In the genomic region with DNA sequence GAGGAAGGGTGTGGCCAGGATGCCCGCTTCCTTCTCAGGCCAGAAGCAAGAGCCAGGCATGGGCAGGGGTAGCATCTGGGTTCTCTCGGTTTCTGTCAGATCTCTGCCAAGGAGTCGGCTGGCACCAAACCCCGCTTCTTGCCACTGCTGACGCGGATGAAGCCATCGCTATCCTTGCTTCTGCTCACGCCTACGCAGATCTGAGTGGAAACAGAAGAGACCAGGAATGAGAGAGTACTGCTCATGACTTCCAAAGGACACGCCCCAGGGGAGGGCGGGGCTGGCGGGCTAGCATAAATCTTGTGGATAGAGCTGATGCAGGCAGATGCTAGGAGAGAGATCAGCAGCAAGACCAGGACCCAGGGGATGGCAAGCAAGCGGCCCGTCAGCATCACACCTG, we compare ENCODE assay signal across 16 mouse cellular contexts. TPM values are rescaled to one million over a fixed set of nuclear protein-coding genes. Genes with fewer than 3 reads are reported as not detected.
DNase-seq lines count a peak whose midpoint lies in the region; ATAC-seq and TF ChIP-seq lines count a peak whose summit lies in the region.
"Had no signal": no experiment of that assay in that cellular context is flagged by ENCODE, and none has a peak within 500 bp of the region (broad histone marks: within the 10 kb centered on the region; RNA-seq: fewer than 3 reads in every experiment).

No protein-coding gene starts in this region.

- TF ChIP-seq POLR2A in MEL (IDR thresholded peaks at IDR 0.05; ENCODE audit: control insufficient read depth in 1 of 2, insufficient read depth in 1 of 2, low read depth in 1 of 2, low read length in 2 of 2, poor library complexity in 1 of 2): no peak
- no peak for TF ChIP-seq POLR2A in brain, embryonic 14.5 days (IDR thresholded peaks at IDR 0.05; ENCODE audit: borderline replicate concordance, extremely low read depth, insufficient read depth, insufficient read length, poor library complexity, severe bottlenecking)

- peak; percentile 74 to 83 for DNase-seq in left cerebral cortex, adult 18-20 months (ENCODE audit: low spot score in 2 of 2)
- DNase-seq in left cerebral cortex, adult 11 months (ENCODE audit: low spot score): no peak
- DNase-seq in MEL (ENCODE audit: low read depth, low spot score): peak; percentile 30
- peak; percentile 19 for DNase-seq in brain, embryonic 14.5 days (ENCODE audit: low read depth)
- DNase-seq in right cerebral cortex, postnatal 14 days: peak; percentile 59
- DNase-seq in liver, embryonic 11.5 days (ENCODE audit: low spot score): no peak
- no peak for DNase-seq in layer of hippocampus, adult 9-10 months (ENCODE audit: low spot score)
- DNase-seq: gastrocnemius, adult 2 months; thymus, postnatal 4 days had no signal

- H3K79me2 ChIP-seq in MEL (ENCODE audit: control insufficient read depth, insufficient read depth, low read length, poor library complexity): no peaks in the 10 kb centered on the region

- no peak overlapping the region for H3K4me3 ChIP-seq in MEL (ENCODE audit: control insufficient read depth in 1 of 2, insufficient read depth in 1 of 2, low read depth in 2 of 2, low read length in 2 of 2)
- H3K4me3 ChIP-seq in liver, embryonic 11.5 days (ENCODE audit: low read depth, low read length): no peak overlapping the region
- H3K4me3 ChIP-seq: forebrain, embryonic 10.5 days; gastrocnemius, adult 2 months; liver, embryonic 12.5 days had no signal

- WGBS in liver, embryonic 11.5 days: 58% methylated on average over 14 of the region's 14 CpGs

- no peak overlapping the region for H3K27ac ChIP-seq in MEL (ENCODE audit: control insufficient read depth, low read depth, low read length)
- H3K27ac ChIP-seq in liver, embryonic 11.5 days (ENCODE audit: low read depth, low read length): no peak overlapping the region
- H3K27ac ChIP-seq: forebrain, embryonic 10.5 days; gastrocnemius, adult 2 months; kidney, postnatal 0 days; liver, embryonic 12.5 days had no signal

- no peak for TF ChIP-seq EP300 in MEL (IDR thresholded peaks at IDR 0.05; ENCODE audit: low read depth in 1 of 2, low read length in 2 of 2)

- H3K4me2 ChIP-seq in liver, embryonic 11.5 days: no peak overlapping the region
- H3K4me2 ChIP-seq: liver, embryonic 12.5 days had no signal

- H3K27me3 ChIP-seq in MEL (ENCODE audit: control insufficient read depth in 1 of 2, insufficient read depth in 2 of 2, low read length in 2 of 2): no peaks in the 10 kb centered on the region
- peaks cover 34% of the 10 kb centered on the region for H3K27me3 ChIP-seq in liver, embryonic 11.5 days (replicated peaks; ENCODE audit: control insufficient read depth, insufficient read depth, low read length)

- H3K9ac ChIP-seq in MEL (ENCODE audit: control insufficient read depth, low read depth, low read length, poor library complexity, severe bottlenecking): no peak overlapping the region
- H3K9ac ChIP-seq in liver, embryonic 11.5 days (ENCODE audit: low read depth, low read length): no peak overlapping the region
- H3K9ac ChIP-seq: liver, embryonic 12.5 days had no signal

- no peak for TF ChIP-seq CTCF in MEL (IDR thresholded peaks at IDR 0.05 in 2 of 3, conservative IDR thresholded peaks at IDR 0.05 in 1 of 3; ENCODE audit: control insufficient read depth in 1 of 3, insufficient read depth in 1 of 3, low read depth in 2 of 3, low read length in 3 of 3, poor library complexity in 1 of 3, severe bottlenecking in 1 of 3)
- TF ChIP-seq CTCF in brain, embryonic 14.5 days (IDR thresholded peaks at IDR 0.05; ENCODE audit: borderline replicate concordance, extremely low read depth, insufficient read depth, insufficient read length): no peak

- H3K4me1 ChIP-seq in MEL (ENCODE audit: control insufficient read depth in 1 of 2, insufficient read depth in 2 of 2, low read length in 2 of 2): peaks cover 0 to 11% of the 10 kb centered on the region in 2 experiments; a peak in 1 of 4 replicates
- H3K4me1 ChIP-seq in liver, embryonic 11.5 days (replicated peaks; ENCODE audit: control insufficient read depth, insufficient read depth, low read length): peaks cover 6% of the 10 kb centered on the region

- H3K9me3 ChIP-seq in MEL (replicated peaks; ENCODE audit: insufficient read depth, low read length): no peaks in the 10 kb centered on the region
- H3K9me3 ChIP-seq in liver, embryonic 11.5 days (ENCODE audit: control insufficient read depth, low read length): no peaks in the 10 kb centered on the region
- H3K9me3 ChIP-seq: forebrain, embryonic 10.5 days; liver, embryonic 12.5 days had no signal

- H3K36me3 ChIP-seq in MEL (ENCODE audit: control insufficient read depth in 1 of 2, insufficient read depth in 2 of 2, low read length in 2 of 2): no peaks in the 10 kb centered on the region
- H3K36me3 ChIP-seq in liver, embryonic 11.5 days (ENCODE audit: control insufficient read depth, insufficient read depth, low read length): no peaks in the 10 kb centered on the region
- H3K36me3 ChIP-seq: forebrain, embryonic 10.5 days; liver, embryonic 12.5 days had no signal

- ATAC-seq in liver, embryonic 11.5 days (replicated peaks; ENCODE audit: low FRiP score): no peak
- ATAC-seq: activated CD4-positive, CD25-positive, alpha-beta regulatory T cell, adult 4 months; inflammation-experienced regulatory T-cells, adult 6 months; liver, embryonic 12.5 days had no signal

- TF ChIP-seq RAD21 in MEL (IDR thresholded peaks at IDR 0.05; ENCODE audit: low read depth, low read length): no peak

TF ChIP-seq in MEL, 35 proteins besides CTCF, POLR2A, EP300 and RAD21:
- TF ChIP-seq KAT2A (conservative IDR thresholded peaks at IDR 0.05; ENCODE audit: low read depth, low read length): no peak
- TF ChIP-seq TCF12 (IDR thresholded peaks at IDR 0.05; ENCODE audit: low read depth, low read length): no peak
- TF ChIP-seq POLR2AphosphoS2 (IDR thresholded peaks at IDR 0.05; ENCODE audit: low read length): no peak
- TF ChIP-seq HCFC1 (IDR thresholded peaks at IDR 0.05; ENCODE audit: low read depth, low read length): no peak
- TF ChIP-seq MYC (IDR thresholded peaks at IDR 0.05; ENCODE audit: low read depth, low read length): no peak
- no peak for TF ChIP-seq NELFE (IDR thresholded peaks at IDR 0.05; ENCODE audit: low read depth, low read length)
- no peak for TF ChIP-seq BHLHE40 (IDR thresholded peaks at IDR 0.05; ENCODE audit: borderline replicate concordance, low read depth, low read length)
TF ChIP-seq in MEL: peak in this region for 0.

RNA-seq across cellular contexts. Expression of a gene that starts 11.4 kb away (rescaled TPM):
- total RNA-seq in left cerebral cortex, adult 18-20 months (2021): 100 to 1,000 TPM; 627 to 650 TPM
- total RNA-seq in MEL (2012; rRNA removed): 4,634 and 4,715 TPM in 2 replicates
- 1,000 to 10,000 TPM in 1 of 2 experiments, 100 to 1,000 TPM in 1; 210 to 2,650 TPM for polyA plus RNA-seq in MEL (2012; ENCODE audit: insufficient read depth in 1 of 2, insufficient read length in 2 of 2, low read depth in 1 of 2, low replicate concordance in 2 of 2, missing spikeins in 1 of 2)
- 1,103 and 1,209 TPM in 2 replicates for polyA plus RNA-seq in brain, embryonic 14.5 days (2012; rRNA removed)
- polyA plus RNA-seq in liver, embryonic 11.5 days (2014; fragmentation: Nextera tagmentation; extraction: Ambion mirVana): 1,333 and 1,422 TPM in 2 replicates

RNA-seq across cellular contexts. Expression of a gene that starts 15.0 kb away (rescaled TPM):
- total RNA-seq in left cerebral cortex, adult 18-20 months (2021): 100 to 1,000 TPM; 154 to 170 TPM
- total RNA-seq in MEL (2012; rRNA removed): 1.8 and 2.3 TPM in 2 replicates
- 1 to 10 TPM in 1 of 2 experiments, not detected in 1; 4.4 TPM for polyA plus RNA-seq in MEL (2012; ENCODE audit: insufficient read depth in 1 of 2, insufficient read length in 2 of 2, low read depth in 1 of 2, low replicate concordance in 2 of 2, missing spikeins in 1 of 2)
- 60.8 and 90.1 TPM in 2 replicates for polyA plus RNA-seq in brain, embryonic 14.5 days (2012; rRNA removed)
- polyA plus RNA-seq in liver, embryonic 11.5 days (2014; fragmentation: Nextera tagmentation; extraction: Ambion mirVana): 2.1 and 2.2 TPM in 2 replicates

RNA-seq across cellular contexts. Expression of a gene that starts 15.4 kb away (rescaled TPM):
- 100 to 1,000 TPM in 1 of 2 experiments, 10 to 100 TPM in 1; 86.3 to 109 TPM for total RNA-seq in left cerebral cortex, adult 18-20 months (2021)
- total RNA-seq in MEL (2012; rRNA removed): not detected in 2 replicates
- polyA plus RNA-seq in MEL (2012; ENCODE audit: insufficient read depth in 1 of 2, insufficient read length in 2 of 2, low read depth in 1 of 2, low replicate concordance in 2 of 2, missing spikeins in 1 of 2): under 1 TPM in 1 of 2 experiments, not detected in 1; 0.04 TPM
- 1.8 and 5.5 TPM in 2 replicates for polyA plus RNA-seq in brain, embryonic 14.5 days (2012; rRNA removed)
- 0.22 and 0.43 TPM in 2 replicates for polyA plus RNA-seq in liver, embryonic 11.5 days (2014; fragmentation: Nextera tagmentation; extraction: Ambion mirVana)
- total RNA-seq: hematopoietic stem cell, adult 5-6 weeks; monocyte, adult 5-6 weeks had no signal

RNA-seq across cellular contexts. Expression of a gene that starts 41.9 kb away (rescaled TPM):
- total RNA-seq in left cerebral cortex, adult 18-20 months (2021): 1 to 10 TPM; 1.4 to 1.9 TPM
- total RNA-seq in MEL (2012; rRNA removed): 1.2 and 1.3 TPM in 2 replicates
- 10 to 100 TPM in 1 of 2 experiments, not detected in 1; 10.4 TPM for polyA plus RNA-seq in MEL (2012; ENCODE audit: insufficient read depth in 1 of 2, insufficient read length in 2 of 2, low read depth in 1 of 2, low replicate concordance in 2 of 2, missing spikeins in 1 of 2)
- 0.89 and 1.1 TPM in 2 replicates for polyA plus RNA-seq in brain, embryonic 14.5 days (2012; rRNA removed)
- polyA plus RNA-seq in liver, embryonic 11.5 days (2014; fragmentation: Nextera tagmentation; extraction: Ambion mirVana): 24.0 and 31.2 TPM in 2 replicates

RNA-seq across cellular contexts. Expression of a gene that starts 51.6 kb away (rescaled TPM):
- total RNA-seq in left cerebral cortex, adult 18-20 months (2021): 10 to 100 TPM; 42.2 to 46.7 TPM
- total RNA-seq in MEL (2012; rRNA removed): 13.1 and 15.1 TPM in 2 replicates
- 10 to 100 TPM in 1 of 2 experiments, not detected in 1; 24.5 TPM for polyA plus RNA-seq in MEL (2012; ENCODE audit: insufficient read depth in 1 of 2, insufficient read length in 2 of 2, low read depth in 1 of 2, low replicate concordance in 2 of 2, missing spikeins in 1 of 2)
- 0.67 and 0.90 TPM in 2 replicates for polyA plus RNA-seq in brain, embryonic 14.5 days (2012; rRNA removed)
- polyA plus RNA-seq in liver, embryonic 11.5 days (2014; fragmentation: Nextera tagmentation; extraction: Ambion mirVana): 0.47 and 0.77 TPM in 2 replicates

Comparison
In these comparisons a context has a peak if more than half of its experiments do, and no peak if none do; other contexts are left out.
1. DNase-seq: peak in left cerebral cortex, adult 18-20 months (2 of 2), MEL (single experiment), brain, embryonic 14.5 days (single experiment) and right cerebral cortex, postnatal 14 days (single experiment); none in left cerebral cortex, adult 11 months (single experiment), liver, embryonic 11.5 days (single experiment) and layer of hippocampus, adult 9-10 months (single experiment).
2. RNA of a gene that starts 15.0 kb away (polyA plus RNA-seq): 60.8 to 90.1 TPM in brain, embryonic 14.5 days; 4.4 TPM in MEL and 2.1 to 2.2 TPM in liver, embryonic 11.5 days; every median in the first group is over 10 times any median in the second.